Mouse (Mus musculus) lung, embryonic 14.5 days (tissue): ENCODE results near the gene Cplx2. TPM values are rescaled to one million over a fixed set of nuclear protein-coding genes. Genes with fewer than 3 reads are reported as not detected.

ENCODE experiments used
- ATAC-seq: fragments of 200-750 bp; cut with Nextera tagmentation; 2 replicates; pipeline ENCODE4 v1.8.0; 2017; ENCODE audit warnings: mild to moderate bottlenecking, moderate TSS enrichment, moderate library complexity; ENCODE audit not compliant: insufficient read depth
- DNase-seq: peaks from one replicate; pipeline ENCODE4 v3.0.0-alpha.2; 2015
- H3K27ac ChIP-seq: fragments of 300-500 bp; sonication (generic); 2 replicates; pipeline ENCODE4 v1.5.1; 2014; ENCODE audit warnings: low read depth, mild to moderate bottlenecking, moderate library complexity
- H3K27me3 ChIP-seq: fragments of 300-500 bp; sonication (generic); 2 replicates; pipeline ENCODE4 v1.6.1; 2014; ENCODE audit warnings: low read length, control low read depth; ENCODE audit not compliant: insufficient read depth
- H3K36me3 ChIP-seq: fragments of 300-500 bp; sonication (generic); 2 replicates; pipeline ENCODE4 v1.6.1; 2014; ENCODE audit warnings: control low read depth; ENCODE audit not compliant: insufficient read depth
- H3K4me1 ChIP-seq: fragments of 300-500 bp; sonication (generic); 2 replicates; pipeline ENCODE4 v1.6.1; 2014; ENCODE audit warnings: antibody characterized with exemption, control low read depth; ENCODE audit not compliant: insufficient read depth
- H3K4me2 ChIP-seq: fragments of 300-500 bp; sonication (generic); 2 replicates; pipeline ENCODE4 v1.6.1; 2014; ENCODE audit warnings: mild to moderate bottlenecking
- H3K4me3 ChIP-seq: fragments of 300-500 bp; sonication (generic); 2 replicates; pipeline ENCODE4 v1.5.1; 2014; ENCODE audit warnings: low read depth, low read length
- H3K9ac ChIP-seq: fragments of 300-500 bp; sonication (generic); 2 replicates; pipeline ENCODE4 v1.6.1; 2014
- H3K9me3 ChIP-seq: fragments of 300-500 bp; sonication (generic); 2 replicates; pipeline ENCODE4 v1.6.1; 2016; ENCODE audit warnings: low read depth, low read length, control low read depth
- CTCF ChIP-seq: IDR thresholded peaks from 2 replicates; pipeline ENCODE4 v1.5.1; 2016; ENCODE audit warnings: antibody characterized with exemption, low read depth
- WGBS: fragments of 180-500 bp; shearing (Covaris S2); extraction: QIAGEN DNeasy Blood & Tissue Kit; methylation state at CpG from one replicate; pipeline ENCODE4 v1.1.7; 2014; 5-methylcytosine and 5-hydroxymethylcytosine counted together
- polyA plus RNA-seq: library from polyadenylated mRNA; unstranded; fragments of >200 nt; fragmentation: Nextera tagmentation; extraction: Ambion mirVana; gene quantifications from 2 replicates; pipeline ENCODE4 v1.2.1, GENCODE M21; 2014

Cplx2 gene
- polyA plus RNA-seq, 1 experiment from 2014 or later = 12.2 TPM

DNA sequence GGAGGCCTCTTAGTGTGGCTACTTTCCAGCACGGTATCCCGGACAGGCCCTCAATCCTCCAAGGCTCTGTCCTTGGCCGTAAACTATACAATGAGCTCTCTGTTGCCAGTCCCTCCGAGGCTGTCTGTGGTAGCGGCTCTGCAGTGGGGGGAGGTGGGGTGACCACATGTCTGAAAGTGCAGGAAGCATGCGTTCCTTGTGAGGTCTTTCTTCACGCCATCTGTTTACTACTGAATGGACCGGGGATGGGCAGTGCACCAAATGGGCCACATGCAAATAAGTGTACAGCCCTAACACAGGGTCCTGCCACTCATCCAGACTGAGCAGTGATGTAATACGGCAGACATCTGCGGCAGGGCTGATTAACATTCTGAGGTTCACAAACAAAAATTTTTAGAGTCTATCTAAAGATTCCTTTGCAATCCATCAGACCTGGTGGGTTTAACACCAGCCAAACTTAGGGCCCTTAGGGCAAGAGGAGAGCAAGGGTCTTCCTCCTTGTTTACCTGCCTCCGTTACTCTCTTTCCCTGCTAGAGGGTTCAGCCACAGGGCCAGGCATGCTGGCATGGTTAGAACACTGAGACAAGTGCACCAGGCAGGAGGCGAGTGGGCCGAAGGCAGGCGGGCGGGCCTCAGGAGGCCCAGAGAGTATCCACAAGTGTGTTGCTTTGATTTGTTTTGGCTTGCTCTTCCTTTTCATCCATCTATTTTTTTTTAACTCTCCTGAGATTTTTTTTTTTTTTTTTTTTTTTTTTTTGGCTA is 25.1 kb upstream of the Cplx2 start:
- Histone ChIP-seq H3K4me3 (no peak overlapping the region), H3K36me3 (no peaks in the 10 kb centered on the region), H3K27ac (no peak overlapping the region), H3K4me1 (no peaks in the 10 kb centered on the region), H3K9ac (no peak overlapping the region), H3K9me3 (no peaks in the 10 kb centered on the region), H3K4me2 (no peak overlapping the region), H3K27me3 (no peaks in the 10 kb centered on the region)
- no peak for TF ChIP-seq CTCF
- ATAC-seq (no peak), DNase-seq (no peak)
- 63% methylated on average over 15 of the region's 15 CpGs for WGBS

- H3K4me3 ChIP-seq = no peak overlapping the region
- H3K27me3 ChIP-seq = no peaks in the 10 kb centered on the region
- H3K9me3 ChIP-seq = no peaks in the 10 kb centered on the region
- no peak for DNase-seq
- no peaks in the 10 kb centered on the region for H3K4me1 ChIP-seq
- no peak overlapping the region for H3K9ac ChIP-seq
- no peaks in the 10 kb centered on the region for H3K36me3 ChIP-seq
- H3K4me2 ChIP-seq = no peak overlapping the region
- ATAC-seq = no peak
- TF ChIP-seq CTCF = no peak
- no peak overlapping the region for H3K27ac ChIP-seq
- 68% methylated on average over 5 of the region's 5 CpGs for WGBS
Measured at GRCm38 (mm10) chr13:54348011-54348410, 23.1 kb upstream of the Cplx2 start.

DNA sequence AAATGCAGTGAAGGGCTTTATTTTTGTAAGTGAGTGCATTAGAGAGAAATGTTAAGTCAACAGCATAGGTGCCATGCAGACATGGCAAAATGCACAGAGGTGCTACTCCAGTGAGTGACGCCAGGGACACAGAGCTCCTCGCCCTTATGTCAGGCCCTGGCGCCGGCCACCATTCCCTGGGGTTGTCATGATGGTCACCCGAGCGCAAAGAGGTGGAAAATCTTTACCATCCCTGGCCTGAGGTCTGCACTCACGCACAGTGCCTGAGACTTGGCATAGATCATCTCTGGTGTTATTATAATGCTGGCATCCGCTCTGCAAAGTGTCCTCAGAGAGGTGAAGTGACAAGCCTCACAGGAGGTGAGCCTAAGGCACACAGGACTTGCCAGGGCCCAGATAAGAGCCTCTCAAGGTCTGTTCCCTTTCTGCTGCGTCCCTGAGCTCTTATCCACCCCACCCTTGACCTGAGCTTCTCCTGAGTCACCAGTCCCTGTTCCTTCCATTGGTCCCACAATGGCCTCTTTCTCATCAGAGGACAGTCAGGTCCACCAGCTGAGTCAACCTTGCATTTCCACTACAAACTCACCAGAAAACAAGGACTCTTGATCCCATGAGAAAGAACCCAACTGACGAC is 21.9 kb upstream of the Cplx2 start:
- no peak for DNase-seq
- no peak overlapping the region for H3K4me3 ChIP-seq
- ATAC-seq = no peak
- H3K9ac ChIP-seq = no peak overlapping the region
- no peaks in the 10 kb centered on the region for H3K27me3 ChIP-seq
- H3K27ac ChIP-seq = no peak overlapping the region
- no peak overlapping the region for H3K4me2 ChIP-seq
- no peaks in the 10 kb centered on the region for H3K9me3 ChIP-seq
- WGBS = 86% methylated on average over 10 of the region's 10 CpGs
- no peaks in the 10 kb centered on the region for H3K36me3 ChIP-seq
- no peak for TF ChIP-seq CTCF
- H3K4me1 ChIP-seq = no peaks in the 10 kb centered on the region

- WGBS = 39% methylated on average over 4 of the region's 4 CpGs
- no peak overlapping the region for H3K9ac ChIP-seq
- TF ChIP-seq CTCF = no peak
- no peak overlapping the region for H3K4me2 ChIP-seq
- ATAC-seq (no peak), DNase-seq (peak; percentile 37)
- H3K4me3 ChIP-seq = no peak overlapping the region
- no peaks in the 10 kb centered on the region for H3K27me3 ChIP-seq
- H3K4me1 ChIP-seq = no peaks in the 10 kb centered on the region
- H3K27ac ChIP-seq = no peak overlapping the region
- H3K9me3 ChIP-seq = no peaks in the 10 kb centered on the region
- H3K36me3 ChIP-seq = no peaks in the 10 kb centered on the region
Measured at GRCm38 (mm10) chr13:54357420-54357819, 13.7 kb upstream of the Cplx2 start.

GRCm38 (mm10) chr13:54359181-54359580 is 12.0 kb upstream of the Cplx2 start:
- H3K4me2 ChIP-seq = no peak overlapping the region
- WGBS = 78% methylated on average over 6 of the region's 6 CpGs
- H3K4me3 ChIP-seq = no peak overlapping the region
- H3K36me3 ChIP-seq = no peaks in the 10 kb centered on the region
- H3K9ac ChIP-seq = no peak overlapping the region
- no peaks in the 10 kb centered on the region for H3K4me1 ChIP-seq
- no peaks in the 10 kb centered on the region for H3K27me3 ChIP-seq
- DNase-seq = no peak
- ATAC-seq = no peak
- TF ChIP-seq CTCF = no peak
- H3K27ac ChIP-seq = no peak overlapping the region
- no peaks in the 10 kb centered on the region for H3K9me3 ChIP-seq

- H3K9ac ChIP-seq = no peak overlapping the region
- DNase-seq = no peak
- no peak overlapping the region for H3K4me3 ChIP-seq
- no peak overlapping the region for H3K4me2 ChIP-seq
- no peaks in the 10 kb centered on the region for H3K36me3 ChIP-seq
- ATAC-seq = no peak
- no peaks in the 10 kb centered on the region for H3K4me1 ChIP-seq
- no peaks in the 10 kb centered on the region for H3K27me3 ChIP-seq
- no peak for TF ChIP-seq CTCF
- 77% methylated on average over 7 of the region's 7 CpGs for WGBS
- H3K27ac ChIP-seq = no peak overlapping the region
- H3K9me3 ChIP-seq = no peaks in the 10 kb centered on the region
Measured at GRCm38 (mm10) chr13:54364686-54365085, 6.5 kb upstream of the Cplx2 start.

DNA sequence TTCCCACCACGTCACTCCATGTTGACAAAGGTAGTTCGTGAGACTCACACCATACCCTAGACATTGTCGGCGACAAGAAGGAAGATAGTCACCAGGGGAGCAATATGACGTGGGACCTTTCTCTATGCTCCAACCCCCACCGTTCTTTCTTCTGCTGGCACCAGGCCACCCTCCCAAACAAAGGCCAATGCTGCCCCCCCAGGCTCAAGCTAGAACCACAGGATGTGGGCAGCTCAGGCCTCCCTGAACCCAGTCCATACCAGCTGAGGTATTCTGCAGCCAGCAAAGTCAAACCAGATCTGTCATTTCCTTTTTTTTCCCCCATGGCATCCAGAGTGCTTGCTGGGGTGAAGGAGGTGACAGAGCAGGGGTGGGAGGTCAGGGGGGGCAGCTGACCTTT is 3.4 kb upstream of the Cplx2 start:
- H3K4me2 ChIP-seq = no peak overlapping the region
- WGBS = 68% methylated on average over 6 of the region's 6 CpGs
- no peaks in the 10 kb centered on the region for H3K9me3 ChIP-seq

More for the DNA sequence above, 3.4 kb upstream of the Cplx2 start:
- peak; percentile 39 for DNase-seq
- Histone ChIP-seq H3K27me3 (peaks cover 4% of the 10 kb centered on the region; the same call in 1 of the 2 replicates), H3K4me3 (no peak overlapping the region), H3K9ac (no peak overlapping the region), H3K36me3 (no peaks in the 10 kb centered on the region), H3K4me1 (no peaks in the 10 kb centered on the region; the same call in 1 of the 2 replicates), H3K27ac (no peak overlapping the region)
- TF ChIP-seq CTCF = peak; percentile 51
- no peak for ATAC-seq
